Comparison of ENCODE assay signal across 27 mouse cellular contexts in the genomic region with DNA sequence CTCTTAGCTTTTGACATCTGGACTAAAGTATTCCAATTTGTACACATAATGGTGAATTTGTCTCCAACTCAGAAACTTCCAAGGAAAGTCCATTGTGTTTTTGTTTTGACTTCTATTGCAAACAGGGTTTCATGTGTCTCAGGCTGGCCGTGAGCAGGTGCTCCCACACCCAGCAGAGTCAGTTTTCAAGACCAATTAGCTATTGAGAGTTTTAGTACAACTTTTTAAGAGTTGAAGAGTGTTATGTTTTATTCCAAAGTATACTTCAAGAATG. TPM values are rescaled to one million over a fixed set of nuclear protein-coding genes. Genes with fewer than 3 reads are reported as not detected.
DNase-seq lines count a peak whose midpoint lies in the region; ATAC-seq and TF ChIP-seq lines count a peak whose summit lies in the region.
"Had no signal": no experiment of that assay in that cellular context is flagged by ENCODE, and none has a peak within 500 bp of the region (broad histone marks: within the 10 kb centered on the region; RNA-seq: fewer than 3 reads in every experiment).

No protein-coding gene starts in this region.

- DNase-seq in forebrain, embryonic 10.5 days (ENCODE audit: extremely low spot score, low spot score), result no peak
- peak; percentile 40 for DNase-seq in lung, postnatal 0 days (ENCODE audit: low spot score)
- DNase-seq in lung, postnatal 4 days, result no peak
- DNase-seq in embryonic facial prominence, embryonic 11.5 days (ENCODE audit: low spot score), result peak; percentile 45
- no peak for DNase-seq in frontal cortex, postnatal 36 days (ENCODE audit: low spot score in 2 of 2)
- DNase-seq: adrenal gland, postnatal 36 days; cerebellum, adult 11 months; cerebellum, adult 9-11 months; gastrocnemius, postnatal 25 days; heart, adult 2 months; heart, postnatal 14 days; kidney, adult 8-10 months; kidney, postnatal 14 days; liver, embryonic 13.5 days; lung, embryonic 14.5 days; thymus, adult 18-20 months; thymus, postnatal 4 days had no signal

- H3K9me3 ChIP-seq in forebrain, embryonic 12.5 days, result no peaks in the 10 kb centered on the region
- H3K9me3 ChIP-seq in forebrain, embryonic 10.5 days, result no peaks in the 10 kb centered on the region
- no peaks in the 10 kb centered on the region for H3K9me3 ChIP-seq in lung, postnatal 0 days (ENCODE audit: low read length)
- no peaks in the 10 kb centered on the region for H3K9me3 ChIP-seq in embryonic facial prominence, embryonic 11.5 days (replicated peaks; ENCODE audit: control insufficient read depth, low read length)
- no peaks in the 10 kb centered on the region for H3K9me3 ChIP-seq in limb, embryonic 12.5 days
- H3K9me3 ChIP-seq: embryonic facial prominence, embryonic 15.5 days; heart, embryonic 13.5 days; intestine, embryonic 15.5 days; liver, embryonic 13.5 days had no signal

- no peaks in the 10 kb centered on the region for H3K36me3 ChIP-seq in forebrain, embryonic 12.5 days (replicated peaks)
- no peaks in the 10 kb centered on the region for H3K36me3 ChIP-seq in forebrain, embryonic 10.5 days (replicated peaks)
- H3K36me3 ChIP-seq in lung, postnatal 0 days (ENCODE audit: insufficient read depth, low read length), result no peaks in the 10 kb centered on the region
- H3K36me3 ChIP-seq in embryonic facial prominence, embryonic 11.5 days (replicated peaks; ENCODE audit: control insufficient read depth, insufficient read depth, low read depth, low read length), result no peaks in the 10 kb centered on the region
- H3K36me3 ChIP-seq in limb, embryonic 12.5 days, result no peaks in the 10 kb centered on the region
- H3K36me3 ChIP-seq: embryonic facial prominence, embryonic 15.5 days; heart, embryonic 13.5 days; intestine, embryonic 15.5 days; liver, embryonic 13.5 days had no signal

- no peak overlapping the region for H3K4me2 ChIP-seq in forebrain, embryonic 12.5 days
- no peak overlapping the region for H3K4me2 ChIP-seq in lung, postnatal 0 days (replicated peaks; ENCODE audit: low read depth, low read length)
- no peak overlapping the region for H3K4me2 ChIP-seq in embryonic facial prominence, embryonic 11.5 days (ENCODE audit: low read depth, low read length)
- no peak overlapping the region for H3K4me2 ChIP-seq in limb, embryonic 12.5 days
- H3K4me2 ChIP-seq: embryonic facial prominence, embryonic 15.5 days; heart, embryonic 13.5 days; hindbrain, embryonic 14.5 days; intestine, embryonic 15.5 days; liver, embryonic 13.5 days; lung, embryonic 14.5 days had no signal

- peaks cover 11% of the 10 kb centered on the region for H3K4me1 ChIP-seq in forebrain, embryonic 12.5 days
- H3K4me1 ChIP-seq in forebrain, embryonic 10.5 days, result peaks cover 14% of the 10 kb centered on the region
- no peaks in the 10 kb centered on the region for H3K4me1 ChIP-seq in lung, postnatal 0 days (ENCODE audit: insufficient read depth, low read depth, low read length)
- no peaks in the 10 kb centered on the region for H3K4me1 ChIP-seq in embryonic facial prominence, embryonic 11.5 days (ENCODE audit: control insufficient read depth, insufficient read depth, low read length)
- H3K4me1 ChIP-seq in limb, embryonic 12.5 days (replicated peaks), result no peaks in the 10 kb centered on the region
- H3K4me1 ChIP-seq: embryonic facial prominence, embryonic 15.5 days; heart, embryonic 13.5 days; intestine, embryonic 15.5 days; liver, embryonic 13.5 days had no signal

- H3K27me3 ChIP-seq in forebrain, embryonic 12.5 days, result no peaks in the 10 kb centered on the region
- H3K27me3 ChIP-seq in forebrain, embryonic 10.5 days (ENCODE audit: poor library complexity, severe bottlenecking), result no peaks in the 10 kb centered on the region
- no peaks in the 10 kb centered on the region for H3K27me3 ChIP-seq in lung, postnatal 0 days (replicated peaks; ENCODE audit: insufficient read depth, low read length)
- no peaks in the 10 kb centered on the region for H3K27me3 ChIP-seq in embryonic facial prominence, embryonic 11.5 days (ENCODE audit: control insufficient read depth, insufficient read depth, low read length)
- H3K27me3 ChIP-seq in limb, embryonic 12.5 days, result no peaks in the 10 kb centered on the region
- H3K27me3 ChIP-seq: embryonic facial prominence, embryonic 15.5 days; heart, embryonic 13.5 days; intestine, embryonic 15.5 days; liver, embryonic 13.5 days had no signal

- peak; percentile 21; the same call in 1 of the 2 replicates for ATAC-seq in forebrain, embryonic 12.5 days (ENCODE audit: low FRiP score)
- peak; percentile 21; the same call in 1 of the 2 replicates for ATAC-seq in lung, postnatal 0 days
- ATAC-seq in embryonic facial prominence, embryonic 11.5 days (replicated peaks; ENCODE audit: insufficient number of reproducible peaks, low FRiP score, low TSS enrichment, low read depth), result no peak
- ATAC-seq in limb, embryonic 12.5 days (ENCODE audit: insufficient number of reproducible peaks, insufficient read depth, low FRiP score, low TSS enrichment, low read depth), result peak; percentile 47; the same call in 1 of the 2 replicates
- ATAC-seq: intestine, embryonic 15.5 days; Patski had no signal

- TF ChIP-seq CTCF in lung, postnatal 0 days (IDR thresholded peaks at IDR 0.05), result no peak

- H3K27ac ChIP-seq in forebrain, embryonic 12.5 days, result no peak overlapping the region
- no peak overlapping the region for H3K27ac ChIP-seq in forebrain, embryonic 10.5 days
- no peak overlapping the region for H3K27ac ChIP-seq in lung, postnatal 0 days (ENCODE audit: low read length)
- H3K27ac ChIP-seq in embryonic facial prominence, embryonic 11.5 days (replicated peaks; ENCODE audit: low read depth, low read length), result no peak overlapping the region
- no peak overlapping the region for H3K27ac ChIP-seq in limb, embryonic 12.5 days
- H3K27ac ChIP-seq: embryonic facial prominence, embryonic 15.5 days; heart, adult 2 months; heart, embryonic 13.5 days; hindbrain, embryonic 14.5 days; intestine, embryonic 15.5 days; liver, embryonic 13.5 days; macrophage had no signal

- H3K4me3 ChIP-seq in forebrain, embryonic 12.5 days (replicated peaks), result no peak overlapping the region
- H3K4me3 ChIP-seq in forebrain, embryonic 10.5 days, result no peak overlapping the region
- no peak overlapping the region for H3K4me3 ChIP-seq in lung, postnatal 0 days (ENCODE audit: low read depth, low read length)
- no peak overlapping the region for H3K4me3 ChIP-seq in embryonic facial prominence, embryonic 11.5 days (ENCODE audit: low read depth, low read length)
- no peak overlapping the region for H3K4me3 ChIP-seq in limb, embryonic 12.5 days (replicated peaks)
- H3K4me3 ChIP-seq: embryonic facial prominence, embryonic 15.5 days; heart, adult 2 months; heart, embryonic 13.5 days; intestine, embryonic 15.5 days; layer of hippocampus, adult 2 months; liver, embryonic 13.5 days had no signal

- 6% methylated on average over 1 of the region's 1 CpGs for WGBS in forebrain, embryonic 12.5 days
- WGBS in forebrain, embryonic 10.5 days, result 26% methylated on average over 1 of the region's 1 CpGs
- WGBS in lung, postnatal 0 days, result 30% methylated on average over 1 of the region's 1 CpGs
- WGBS in embryonic facial prominence, embryonic 11.5 days, result 9% methylated on average over 1 of the region's 1 CpGs
- 28% methylated on average over 1 of the region's 1 CpGs for WGBS in limb, embryonic 12.5 days

- H3K9ac ChIP-seq in forebrain, embryonic 12.5 days, result no peak overlapping the region
- H3K9ac ChIP-seq in lung, postnatal 0 days (replicated peaks; ENCODE audit: low read depth), result no peak overlapping the region
- no peak overlapping the region for H3K9ac ChIP-seq in embryonic facial prominence, embryonic 11.5 days (replicated peaks; ENCODE audit: low read length)
- H3K9ac ChIP-seq in limb, embryonic 12.5 days (replicated peaks), result no peak overlapping the region
- H3K9ac ChIP-seq: embryonic facial prominence, embryonic 15.5 days; heart, embryonic 13.5 days; hindbrain, embryonic 14.5 days; intestine, embryonic 15.5 days; liver, embryonic 13.5 days; lung, embryonic 14.5 days had no signal

- TF ChIP-seq EP300 in lung, postnatal 0 days (IDR thresholded peaks at IDR 0.05), result no peak

RNA-seq across cellular contexts. Expression of a gene that starts 44.1 kb away (rescaled TPM):
- polyA plus RNA-seq in forebrain, embryonic 12.5 days (2016; fragmentation: Nextera tagmentation; extraction: Ambion mirVana), result 0.17 and 0.19 TPM in 2 replicates
- polyA plus RNA-seq in forebrain, embryonic 10.5 days (2016; fragmentation: Nextera tagmentation; extraction: Ambion mirVana), result 0.30 and 0.32 TPM in 2 replicates
- 1.0 and 1.6 TPM in 2 replicates for polyA plus RNA-seq in lung, postnatal 0 days (2015; fragmentation: Nextera tagmentation; extraction: Ambion mirVana)
- 0.81 and 1.1 TPM in 2 replicates for polyA plus RNA-seq in embryonic facial prominence, embryonic 11.5 days (2014; fragmentation: Nextera tagmentation; extraction: Ambion mirVana)
- 0.78 and 0.83 TPM in 2 replicates for polyA plus RNA-seq in limb, embryonic 12.5 days (2016; fragmentation: Nextera tagmentation; extraction: Ambion mirVana)
- polyA plus RNA-seq: heart, adult 2 months; hindbrain, embryonic 14.5 days; liver, embryonic 13.5 days; macrophage; small intestine, adult 2 months had no signal

Comparison
In these comparisons a context has a peak if more than half of its experiments do, and no peak if none do; other contexts are left out.
1. DNase-seq: peak in lung, postnatal 0 days (single experiment) and embryonic facial prominence, embryonic 11.5 days (single experiment); none in forebrain, embryonic 10.5 days (single experiment), lung, postnatal 4 days (0 of 2) and frontal cortex, postnatal 36 days (0 of 2).